Mouse (Mus musculus): ENCODE results near the gene Cst3.

DNA sequence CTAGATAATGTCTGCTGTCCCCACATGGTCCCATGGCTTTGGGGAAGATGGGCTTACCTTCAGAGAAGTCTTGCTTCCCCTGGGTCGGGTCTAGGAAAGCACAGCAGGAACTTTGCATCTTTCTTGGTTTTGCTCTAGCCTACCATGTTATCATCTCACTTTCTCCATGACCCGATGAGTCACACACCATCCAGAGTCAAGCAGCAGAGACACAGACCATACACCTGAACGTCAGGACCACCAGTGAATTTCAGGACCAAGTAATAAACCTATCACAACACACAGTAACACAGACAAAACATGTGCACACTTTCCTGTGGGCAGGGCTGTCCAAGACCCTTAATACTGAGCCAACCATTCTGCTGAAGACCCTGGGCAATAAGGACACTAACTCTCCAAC, 5.0 kb downstream of the Cst3 start:
- no peak for TF ChIP-seq CTCF (IDR thresholded peaks at IDR 0.05; ENCODE audit: insufficient read depth, low read length)
- no peak for TF ChIP-seq POLR2A (IDR thresholded peaks at IDR 0.05; ENCODE audit: borderline replicate concordance, extremely low read depth, low read depth, low read length)
